Mouse (Mus musculus) spleen, adult 2 months (tissue): ENCODE data around the gene Gm6993.

Source experiments
- CTCF ChIP-seq: fragments of 200-500 bp; IDR thresholded peaks from 2 replicates; pipeline ENCODE4 v1.5.1; 2011; ENCODE audit warnings: mild to moderate bottlenecking, inconsistent platforms; ENCODE audit not compliant: insufficient read depth, insufficient read length, insufficient replicate concordance; ENCODE audit errors: extremely low read depth
- POLR2A ChIP-seq: fragments of 200-500 bp; IDR thresholded peaks from 2 replicates; pipeline ENCODE4 v1.6.1; 2011; ENCODE audit warnings: low read depth, low read length, inconsistent platforms

- TF ChIP-seq CTCF (no peak), POLR2A (no peak)
Measured at GRCm38 (mm10) chr12:31202509-31202908, 38.1 kb upstream of the Gm6993 start.
